Mouse (Mus musculus) small intestine, adult 2 months (tissue): Measurements from ENCODE around the gene Taok2. TPM values are rescaled to one million over a fixed set of nuclear protein-coding genes. Genes with fewer than 3 reads are reported as not detected.

Experiments used
- H3K27ac ChIP-seq: fragments of 200-500 bp; 2 replicates; pipeline ENCODE4 v1.5.1; 2012; ENCODE audit warnings: low read depth, low read length, control low read depth, inconsistent platforms; ENCODE audit not compliant: insufficient read depth
- H3K27me3 ChIP-seq: fragments of 200-500 bp; 2 replicates; pipeline ENCODE4 v1.6.1; 2012; ENCODE audit warnings: mild to moderate bottlenecking, moderate library complexity, low read length, inconsistent platforms; ENCODE audit not compliant: control insufficient read depth, insufficient read depth
- H3K36me3 ChIP-seq: fragments of 200-500 bp; 2 replicates; pipeline ENCODE4 v1.6.1; 2012; ENCODE audit warnings: mild to moderate bottlenecking, low read length, control low read depth, inconsistent platforms; ENCODE audit not compliant: control insufficient read depth, insufficient read depth
- H3K4me1 ChIP-seq: fragments of 200-500 bp; 2 replicates; pipeline ENCODE4 v1.6.1; 2012; ENCODE audit warnings: low read length, inconsistent platforms, mixed read lengths; ENCODE audit not compliant: control insufficient read depth, insufficient read depth, insufficient read length
- H3K4me3 ChIP-seq: fragments of 200-500 bp; 2 replicates; pipeline ENCODE4 v1.5.1; 2012; ENCODE audit warnings: low read depth, mild to moderate bottlenecking, control low read depth, inconsistent platforms, low read length, moderate library complexity
- CTCF ChIP-seq: fragments of 200-500 bp; IDR thresholded peaks from 2 replicates; pipeline ENCODE4 v1.5.1; 2012; ENCODE audit warnings: low read depth, mild to moderate bottlenecking, control low read depth, inconsistent platforms, low read length, moderate library complexity, mixed read lengths; ENCODE audit not compliant: insufficient replicate concordance, insufficient read length; ENCODE audit errors: extremely low read depth
- POLR2A ChIP-seq: fragments of 200-500 bp; IDR thresholded peaks from 2 replicates; pipeline ENCODE4 v1.6.1; 2012; ENCODE audit warnings: low read depth, mild to moderate bottlenecking, control low read depth, inconsistent platforms, low read length, moderate library complexity
- WGBS: fragments of 180-500 bp; shearing (Covaris S2); methylation state at CpG from one replicate; pipeline ENCODE4 v1.1.7; 2018; 5-methylcytosine and 5-hydroxymethylcytosine counted together
- polyA plus RNA-seq: library from polyadenylated mRNA; depleted of rRNA; stranded (reverse); fragments of >200 nt; gene quantifications from 2 replicates; pipeline ENCODE4 v1.2.3, GENCODE M21; 2012

The Taok2 gene
- polyA plus RNA-seq, 1 experiment = 77.4 TPM

- TF ChIP-seq POLR2A = peak; percentile 60; the same call in 1 of the 2 replicates
- no peak for TF ChIP-seq CTCF
Observed at GRCm38 (mm10) chr7:126861429-126862130, 22.9 kb downstream of the Taok2 start, which contains the start of gene Hirip3. Gene Hirip3, plus strand, starts transcription at chr7:126861972.

DNA sequence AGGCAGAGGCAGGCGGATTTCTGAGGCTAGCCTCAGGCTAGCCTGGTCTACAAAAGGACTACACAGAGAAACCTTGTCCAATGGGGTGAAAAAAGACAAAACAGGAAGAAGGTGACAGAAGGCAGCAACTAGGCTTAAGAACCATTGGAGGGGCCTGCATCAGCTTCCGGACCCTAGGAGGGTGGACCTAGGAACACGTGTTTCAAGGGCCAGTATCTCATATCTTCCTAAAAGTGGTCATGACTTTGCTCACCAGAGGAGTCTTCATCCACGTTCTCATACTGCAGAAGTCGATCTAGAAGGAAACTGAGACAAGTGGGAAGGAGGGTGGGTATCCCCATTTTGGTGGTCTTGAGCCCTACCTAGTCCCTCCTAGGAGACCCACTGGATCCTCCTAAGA, 23.5 kb downstream of the Taok2 start:
- 58% methylated on average over 5 of the region's 5 CpGs for WGBS
- no peak for TF ChIP-seq POLR2A
- Histone ChIP-seq H3K27ac (no peak overlapping the region), H3K36me3 (peaks cover 24% of the 10 kb centered on the region), H3K4me3 (peak overlapping the region; percentile 76), H3K27me3 (no peaks in the 10 kb centered on the region), H3K4me1 (peaks cover 18% of the 10 kb centered on the region; the same call in 1 of the 2 replicates)

More at GRCm38 (mm10) chr7:126861429-126862130, 22.9 kb downstream of the Taok2 start, which contains the start of gene Hirip3:
- Histone ChIP-seq H3K36me3 (peaks cover 25% of the 10 kb centered on the region), H3K27ac (peak within 1 kb of the TSS; percentile 47), H3K4me1 (peaks cover 18% of the 10 kb centered on the region; the same call in 1 of the 2 replicates), H3K4me3 (peak within 1 kb of the TSS; percentile 76), H3K27me3 (no peaks in the 10 kb centered on the region)
- WGBS = under 1% methylated on average over 42 of the region's 42 CpGs

GRCm38 (mm10) chr7:126856741-126857420, 27.6 kb downstream of the Taok2 start:
- H3K4me3 ChIP-seq = no peak overlapping the region
- H3K27ac ChIP-seq = no peak overlapping the region
- H3K36me3 ChIP-seq = peaks cover 39% of the 10 kb centered on the region

DNA sequence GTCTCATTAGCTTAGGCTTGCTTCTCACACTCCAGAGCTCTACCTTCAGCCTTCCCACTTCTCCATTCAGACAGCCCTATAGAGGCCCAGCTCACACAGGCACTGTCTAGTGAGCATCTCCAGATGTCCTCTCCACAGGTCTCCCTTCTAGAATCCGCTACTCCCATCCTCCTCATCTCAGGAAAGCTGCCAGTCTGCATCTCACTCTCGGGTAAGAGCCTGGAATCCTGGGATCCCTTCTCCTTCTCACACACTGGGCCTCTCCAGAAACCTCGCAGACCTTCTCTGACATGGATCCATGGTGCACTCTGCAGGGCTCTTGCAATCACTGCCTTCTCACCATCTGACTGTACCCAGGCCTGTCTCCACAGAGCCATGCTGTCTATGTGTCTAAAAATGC, 28.9 kb downstream of the Taok2 start:
- Histone ChIP-seq H3K4me3 (no peak overlapping the region), H3K27ac (no peak overlapping the region), H3K27me3 (no peaks in the 10 kb centered on the region), H3K4me1 (no peaks in the 10 kb centered on the region), H3K36me3 (peaks cover 39% of the 10 kb centered on the region)
- TF ChIP-seq POLR2A = no peak
- 89% methylated on average over 3 of the region's 3 CpGs for WGBS

More at GRCm38 (mm10) chr7:126856741-126857420, 27.6 kb downstream of the Taok2 start:
- no peaks in the 10 kb centered on the region for H3K27me3 ChIP-seq
- WGBS = 73% methylated on average over 9 of the region's 9 CpGs
- TF ChIP-seq CTCF = no peak
- TF ChIP-seq POLR2A = no peak
- H3K4me1 ChIP-seq = peaks cover 6% of the 10 kb centered on the region; the same call in 1 of the 2 replicates

DNA sequence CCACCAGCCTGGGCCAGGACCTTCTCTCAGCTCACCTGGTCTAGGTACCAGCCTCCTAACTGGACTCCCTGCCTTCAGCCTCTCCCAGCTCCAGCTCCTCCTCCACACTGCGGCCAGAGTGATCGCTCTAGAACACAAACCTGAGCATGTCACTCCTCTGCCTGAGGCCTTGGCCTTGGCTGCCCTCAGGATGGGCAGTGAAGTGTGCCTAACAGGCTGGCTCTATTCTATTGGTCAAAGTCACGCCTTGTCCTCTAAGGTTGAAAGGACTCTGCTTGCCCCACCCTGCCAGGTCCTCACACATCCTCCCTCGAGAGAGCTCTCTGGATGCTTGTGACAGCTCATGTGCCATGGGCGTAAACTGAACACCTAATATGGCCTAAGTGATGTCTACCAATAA, 31.0 kb downstream of the Taok2 start:
- H3K4me3 ChIP-seq = no peak overlapping the region
- TF ChIP-seq POLR2A (no peak), CTCF (no peak)
- H3K36me3 ChIP-seq = peaks cover 35% of the 10 kb centered on the region
- WGBS = 83% methylated on average over 5 of the region's 5 CpGs
- peaks cover 10% of the 10 kb centered on the region for H3K27me3 ChIP-seq
- H3K27ac ChIP-seq = no peak overlapping the region
- H3K4me1 ChIP-seq = no peaks in the 10 kb centered on the region

DNA sequence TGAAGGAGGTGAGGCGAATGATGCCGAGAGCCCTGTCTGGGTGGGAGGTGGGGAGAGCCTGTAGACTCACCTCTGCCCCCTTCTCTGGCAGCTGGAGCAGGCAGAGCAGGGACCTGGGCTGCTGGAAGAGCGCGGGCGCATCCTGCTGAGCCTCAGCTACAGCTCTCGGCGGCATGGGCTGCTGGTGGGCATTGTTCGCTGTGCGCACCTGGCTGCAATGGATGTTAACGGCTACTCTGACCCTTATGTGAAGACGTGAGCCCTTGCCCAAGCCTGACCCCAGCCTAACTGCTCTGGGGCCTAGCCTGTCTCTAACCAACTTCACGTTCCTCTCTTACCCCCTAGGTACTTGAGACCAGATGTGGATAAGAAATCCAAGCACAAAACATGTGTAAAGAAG, 33.3 kb downstream of the Taok2 start:
- 72% methylated on average over 12 of the region's 12 CpGs for WGBS
- peaks cover 22% of the 10 kb centered on the region for H3K36me3 ChIP-seq
- H3K4me3 ChIP-seq = no peak overlapping the region
- TF ChIP-seq POLR2A (no peak), CTCF (no peak)
- H3K27me3 ChIP-seq = peaks cover 27% of the 10 kb centered on the region
- no peak overlapping the region for H3K27ac ChIP-seq
- peaks cover 7% of the 10 kb centered on the region; the same call in 1 of the 2 replicates for H3K4me1 ChIP-seq

DNA sequence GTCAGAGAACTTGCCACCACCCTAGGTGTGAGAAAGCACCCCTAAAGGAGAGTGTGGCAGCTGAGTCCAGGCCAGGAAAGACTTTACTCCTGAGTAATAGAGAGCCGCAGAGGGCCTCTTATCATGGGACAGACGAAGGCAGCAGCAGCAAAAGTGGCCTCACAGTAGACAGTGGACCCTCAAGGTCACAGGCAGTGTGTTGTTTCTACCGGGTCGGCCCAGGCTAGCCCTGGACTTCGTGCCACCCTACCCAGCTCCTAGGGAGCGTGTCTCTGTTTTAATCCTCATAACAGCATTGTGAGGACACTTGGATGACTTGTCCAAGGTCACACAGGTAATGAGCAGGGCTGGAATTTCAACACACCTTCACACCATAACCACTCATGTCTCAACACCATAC, 34.3 kb downstream of the Taok2 start:
- H3K36me3 ChIP-seq = peaks cover 17% of the 10 kb centered on the region
- WGBS = 46% methylated on average over 6 of the region's 6 CpGs
- H3K27ac ChIP-seq = no peak overlapping the region
- peaks cover 27% of the 10 kb centered on the region for H3K27me3 ChIP-seq
- H3K4me3 ChIP-seq = no peak overlapping the region
- H3K4me1 ChIP-seq = peaks cover 7% of the 10 kb centered on the region; the same call in 1 of the 2 replicates
- TF ChIP-seq POLR2A (no peak), CTCF (no peak)
